In the genomic region with DNA sequence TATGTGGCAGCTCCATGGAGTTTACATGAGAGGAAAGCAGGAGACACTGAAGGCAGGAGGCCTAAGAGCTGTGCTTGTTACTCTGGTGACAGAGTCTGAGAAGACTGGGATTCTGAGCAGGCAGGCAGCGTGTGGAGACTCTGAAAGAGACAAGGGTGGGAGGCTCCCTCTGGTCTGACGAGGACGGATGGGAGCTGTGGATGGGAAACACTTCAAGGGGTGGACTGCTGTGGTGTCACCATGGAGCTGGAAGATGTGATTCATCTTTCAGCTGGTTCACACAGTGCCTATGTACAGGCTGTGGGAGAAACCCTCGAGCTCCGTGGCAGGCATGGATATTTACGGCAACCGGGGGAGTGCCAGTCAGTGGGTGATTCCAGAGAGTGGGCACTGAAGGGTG, we compare ENCODE assay signal across 11 mouse cellular contexts. TPM values are rescaled to one million over a fixed set of nuclear protein-coding genes. Genes with fewer than 3 reads are reported as not detected.
DNase-seq lines count a peak whose midpoint lies in the region; ATAC-seq lines count a peak whose summit lies in the region.
"Had no signal": no experiment of that assay in that cellular context is flagged by ENCODE, and none has a peak within 500 bp of the region (broad histone marks: within the 10 kb centered on the region; RNA-seq: fewer than 3 reads in every experiment).

No protein-coding gene starts in this region.

- DNase-seq in embryo, embryonic 10.5 days (ENCODE audit: low spot score) = peak; percentile 28
- no peak for DNase-seq in embryo, embryonic 9.5 days (ENCODE audit: extremely low spot score)
- DNase-seq in left cerebral cortex, adult 18-20 months (ENCODE audit: low spot score in 2 of 2) = peak; percentile 43 to 60
- DNase-seq in thymus, postnatal 36 days = no peak
- DNase-seq in spleen, postnatal 36 days (ENCODE audit: low spot score in 2 of 2) = no peak
- no peak for DNase-seq in thymus, postnatal 0 days (ENCODE audit: low spot score)
- DNase-seq: lung, embryonic 14.5 days had no signal

- no peak overlapping the region for H3K4me2 ChIP-seq in forebrain, embryonic 15.5 days (replicated peaks)
- H3K4me2 ChIP-seq in neural tube, embryonic 13.5 days = peak overlapping the region; percentile 8; the same call in 1 of the 2 replicates
- H3K4me2 ChIP-seq: lung, embryonic 14.5 days had no signal

- no peaks in the 10 kb centered on the region for H3K27me3 ChIP-seq in forebrain, embryonic 15.5 days
- no peaks in the 10 kb centered on the region for H3K27me3 ChIP-seq in neural tube, embryonic 13.5 days

- 35% methylated on average over 7 of the region's 7 CpGs for WGBS in forebrain, embryonic 15.5 days
- 29% methylated on average over 7 of the region's 7 CpGs for WGBS in neural tube, embryonic 13.5 days

- peaks cover 12% of the 10 kb centered on the region; the same call in 1 of the 2 replicates for H3K36me3 ChIP-seq in forebrain, embryonic 15.5 days
- peaks cover 28% of the 10 kb centered on the region for H3K36me3 ChIP-seq in neural tube, embryonic 13.5 days

- H3K4me1 ChIP-seq in forebrain, embryonic 15.5 days = peaks cover 23% of the 10 kb centered on the region
- peaks cover 31% of the 10 kb centered on the region for H3K4me1 ChIP-seq in neural tube, embryonic 13.5 days (replicated peaks)

- no peak overlapping the region for H3K4me3 ChIP-seq in forebrain, embryonic 15.5 days
- H3K4me3 ChIP-seq in neural tube, embryonic 13.5 days = no peak overlapping the region
- H3K4me3 ChIP-seq: myocyte had no signal

- H3K9ac ChIP-seq in forebrain, embryonic 15.5 days (replicated peaks) = no peak overlapping the region
- 0 out of 2 replicates have a peak overlapping the region, but pooled peaks have one; percentile 1 for H3K9ac ChIP-seq in neural tube, embryonic 13.5 days
- H3K9ac ChIP-seq: lung, embryonic 14.5 days had no signal

- no peaks in the 10 kb centered on the region for H3K9me3 ChIP-seq in forebrain, embryonic 15.5 days
- no peaks in the 10 kb centered on the region for H3K9me3 ChIP-seq in neural tube, embryonic 13.5 days

- ATAC-seq in forebrain, embryonic 15.5 days (replicated peaks) = peak; percentile 51; the same call in 1 of the 2 replicates
- ATAC-seq in neural tube, embryonic 13.5 days (ENCODE audit: low read depth) = peak; percentile 86
- ATAC-seq: intestine, embryonic 16.5 days had no signal

- H3K27ac ChIP-seq in forebrain, embryonic 15.5 days (replicated peaks) = peak overlapping the region; percentile 48
- H3K27ac ChIP-seq in neural tube, embryonic 13.5 days (replicated peaks) = peak overlapping the region; percentile 77

RNA-seq across cellular contexts. Expression of a gene that starts 30.9 kb away (rescaled TPM):
- polyA plus RNA-seq in forebrain, embryonic 15.5 days (2015; fragmentation: Nextera tagmentation; extraction: Ambion mirVana) = 14.1 and 16.0 TPM in 2 replicates
- total RNA-seq in left cerebral cortex, adult 18-20 months (2021) = 10 to 100 TPM; 21.8 to 23.5 TPM
- polyA plus RNA-seq in neural tube, embryonic 13.5 days (2015; fragmentation: Nextera tagmentation; extraction: Ambion mirVana) = 16.2 and 20.6 TPM in 2 replicates
- 1.4 and 1.9 TPM in 2 replicates for polyA plus RNA-seq in thymus, postnatal 0 days (2015; fragmentation: Nextera tagmentation; extraction: Ambion mirVana)

Comparison
In these comparisons a context has a peak if more than half of its experiments do, and no peak if none do; other contexts are left out.
1. DNase-seq: peak in embryo, embryonic 10.5 days (single experiment) and left cerebral cortex, adult 18-20 months (2 of 2); none in embryo, embryonic 9.5 days (single experiment), thymus, postnatal 36 days (0 of 2), spleen, postnatal 36 days (0 of 2) and thymus, postnatal 0 days (single experiment).